Mouse (Mus musculus) embryonic fibroblast, embryonic 13.5 days (primary cell): Measurements from ENCODE around the gene B3gntl1. TPM values are rescaled to one million over a fixed set of nuclear protein-coding genes. Genes with fewer than 3 reads are reported as not detected.
"Not testable (repeated sequence)": the region's sequence is repeated elsewhere in the genome, so short reads cannot be mapped to it uniquely, and the experiment has no call there.

Experiments
- H3K27ac ChIP-seq: 2 replicates; pipeline ENCODE4 v1.5.1; 2012; ENCODE audit warnings: low read length, control low read depth, inconsistent platforms; ENCODE audit not compliant: insufficient read depth
- H3K4me1 ChIP-seq: 2 replicates; pipeline ENCODE4 v1.6.1; 2011; ENCODE audit warnings: low read length; ENCODE audit not compliant: control insufficient read depth, insufficient read depth
- H3K4me3 ChIP-seq: 2 replicates; pipeline ENCODE4 v1.5.1; 2011; ENCODE audit warnings: mild to moderate bottlenecking, control low read depth, low read length; ENCODE audit not compliant: insufficient read depth
- CTCF ChIP-seq: IDR thresholded peaks from 2 replicates; pipeline ENCODE4 v1.5.1; 2011; ENCODE audit warnings: mild to moderate bottlenecking, control low read depth, low read length, moderate library complexity, borderline replicate concordance; ENCODE audit not compliant: insufficient read depth
- POLR2A ChIP-seq: IDR thresholded peaks from 2 replicates; pipeline ENCODE4 v1.6.1; 2011; ENCODE audit warnings: low read depth, mild to moderate bottlenecking, control low read depth, low read length, moderate library complexity
- polyA plus RNA-seq: library from polyadenylated mRNA; stranded (reverse); fragments of >200 nt; gene quantifications from 2 replicates; pipeline ENCODE4 v1.2.4, GENCODE M21; 2011; ENCODE audit warnings: low read depth; ENCODE audit not compliant: missing spikeins, insufficient read length

B3gntl1 gene
- polyA plus RNA-seq, 1 experiment, result 5.3 TPM

DNA sequence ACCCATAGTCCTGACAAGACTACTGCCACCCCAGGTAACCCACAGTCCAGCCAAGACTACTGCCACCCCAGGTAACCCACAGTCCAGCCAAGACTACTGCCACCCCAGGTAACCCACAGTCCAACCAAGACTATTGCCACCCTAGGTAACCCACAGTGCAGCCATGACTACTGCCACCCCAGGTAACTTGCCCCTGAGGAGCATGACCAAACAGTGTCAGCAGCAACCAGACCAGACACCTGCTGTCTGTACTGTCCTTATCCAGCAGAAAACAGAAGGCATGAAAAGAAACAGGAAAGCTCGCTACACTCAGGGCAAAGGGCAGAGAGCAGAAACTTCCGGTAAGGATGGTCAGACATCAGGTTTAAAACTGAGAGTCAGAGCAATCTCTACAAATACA is 11.8 kb downstream of the B3gntl1 start:
- no peaks in the 10 kb centered on the region for H3K4me1 ChIP-seq
- no peak overlapping the region for H3K4me3 ChIP-seq
- TF ChIP-seq POLR2A, result no peak
- TF ChIP-seq CTCF, result no peak
- H3K27ac ChIP-seq, result no peak overlapping the region

GRCm38 (mm10) chr11:121660604-121661003 is 12.3 kb downstream of the B3gntl1 start:
- H3K4me3 ChIP-seq, H3K27ac ChIP-seq, H3K4me1 ChIP-seq: not testable (repeated sequence)

GRCm38 (mm10) chr11:121658151-121658550 is 14.8 kb downstream of the B3gntl1 start:
- no peak overlapping the region for H3K4me3 ChIP-seq
- H3K4me1 ChIP-seq, result peaks cover 11% of the 10 kb centered on the region
- TF ChIP-seq POLR2A (no peak), CTCF (no peak)
- H3K27ac ChIP-seq, result no peak overlapping the region

DNA sequence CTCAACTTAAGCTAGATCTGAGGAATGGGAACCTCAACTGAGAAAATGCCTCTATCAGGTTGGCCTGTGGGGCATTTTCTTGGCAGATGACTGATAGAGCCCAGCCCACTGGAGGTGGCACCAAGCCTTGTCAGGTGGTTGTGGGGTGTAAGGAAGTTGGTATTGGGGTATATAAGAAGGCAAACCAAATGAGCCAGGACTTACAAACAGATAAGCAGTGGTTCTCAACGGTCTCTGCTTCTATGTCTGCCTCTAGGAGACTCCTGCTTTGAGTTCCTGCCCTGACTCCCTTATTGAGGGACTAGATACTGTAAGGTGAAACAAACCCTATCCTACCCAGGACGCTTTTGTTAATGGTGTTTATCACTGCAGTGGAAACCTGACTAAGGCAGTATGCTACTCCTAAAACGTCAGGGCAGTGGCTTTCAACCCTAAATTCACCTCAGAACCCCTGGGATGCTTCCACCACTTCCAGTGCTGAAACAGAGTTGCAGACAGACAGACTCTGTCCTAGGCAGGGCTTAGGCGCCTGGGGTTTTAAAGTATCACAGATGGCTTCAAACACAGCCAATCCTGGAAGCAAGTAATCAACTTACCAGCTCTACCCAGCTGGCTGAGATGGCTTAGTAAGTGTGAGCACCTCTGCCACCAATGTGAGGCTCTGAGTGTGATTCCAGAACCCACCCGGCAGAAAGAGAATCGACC is 17.0 kb downstream of the B3gntl1 start:
- no peak overlapping the region for H3K4me3 ChIP-seq
- peaks cover 21% of the 10 kb centered on the region for H3K4me1 ChIP-seq
- no peak for TF ChIP-seq CTCF
- no peak for TF ChIP-seq POLR2A
- no peak overlapping the region for H3K27ac ChIP-seq

DNA sequence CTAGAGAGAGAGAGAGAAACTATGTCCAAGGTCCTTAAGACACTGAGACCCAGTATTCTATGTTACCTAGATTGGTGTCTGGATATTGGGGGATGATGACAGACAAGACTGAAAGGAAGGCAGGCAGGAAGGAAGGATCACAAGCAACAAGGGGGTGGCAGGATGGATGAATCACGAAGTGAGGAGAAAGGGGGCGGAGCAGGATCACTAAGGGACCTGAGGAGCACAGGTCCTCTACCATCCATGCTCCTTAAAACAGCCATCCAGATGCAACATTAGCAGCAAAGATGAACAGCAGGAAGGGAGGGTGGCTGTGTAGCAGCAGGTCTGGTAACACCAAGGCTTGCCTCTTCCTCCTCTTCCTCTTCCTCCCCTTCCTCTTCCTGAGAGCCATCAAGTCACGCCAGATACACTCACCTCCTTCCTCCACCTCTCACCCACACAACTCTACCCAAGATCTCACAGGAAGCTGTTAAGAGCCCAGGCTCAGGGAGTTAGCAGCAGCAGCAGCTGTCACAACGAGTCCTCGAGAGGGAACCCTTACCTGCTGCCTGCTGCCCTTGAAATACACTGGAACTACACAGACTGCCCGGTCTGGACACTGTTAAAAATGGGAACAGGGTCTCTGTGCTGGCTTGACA is 17.7 kb downstream of the B3gntl1 start:
- Histone ChIP-seq H3K4me1 (peaks cover 21% of the 10 kb centered on the region), H3K27ac (no peak overlapping the region), H3K4me3 (no peak overlapping the region)
- no peak for TF ChIP-seq POLR2A
- no peak for TF ChIP-seq CTCF

- Histone ChIP-seq H3K4me1 (peaks cover 21% of the 10 kb centered on the region), H3K27ac (peak overlapping the region; percentile 33), H3K4me3 (no peak overlapping the region)
- TF ChIP-seq CTCF, result no peak
- no peak for TF ChIP-seq POLR2A
These were observed 18.5 kb downstream of the B3gntl1 start for GRCm38 (mm10) chr11:121654406-121654945.

GRCm38 (mm10) chr11:121653631-121654030 is 19.3 kb downstream of the B3gntl1 start:
- no peak overlapping the region for H3K27ac ChIP-seq
- TF ChIP-seq CTCF (no peak), POLR2A (no peak)
- H3K4me1 ChIP-seq, result peaks cover 21% of the 10 kb centered on the region
- no peak overlapping the region for H3K4me3 ChIP-seq

- TF ChIP-seq POLR2A (no peak), CTCF (0 out of 2 replicates have a peak, but pooled peaks have one; percentile 15)
- Histone ChIP-seq H3K4me3 (no peak overlapping the region), H3K4me1 (peaks cover 30% of the 10 kb centered on the region), H3K27ac (peak overlapping the region; percentile 74; the same call in 1 of the 2 replicates)
These were observed 20.2 kb downstream of the B3gntl1 start for GRCm38 (mm10) chr11:121652547-121653305.

DNA sequence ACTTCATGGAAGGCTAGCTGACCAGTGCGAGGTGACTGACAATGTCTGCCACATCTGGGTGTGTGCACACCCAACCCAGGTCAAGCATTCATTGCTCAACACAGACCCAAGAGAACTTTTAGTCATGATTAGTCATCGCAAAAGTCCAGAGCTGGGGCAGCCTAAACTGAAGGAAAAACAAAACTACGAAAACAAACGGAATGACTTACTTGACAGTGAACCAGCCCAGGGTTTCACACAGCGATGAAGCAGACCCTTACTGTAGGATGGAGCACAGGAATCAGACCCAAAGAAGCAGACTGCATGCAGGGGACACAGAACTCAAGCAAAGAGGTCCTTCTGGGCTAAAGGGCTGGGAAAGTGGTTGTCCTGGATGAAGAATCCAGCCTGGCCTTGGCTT is 21.0 kb downstream of the B3gntl1 start:
- TF ChIP-seq CTCF, result no peak
- no peak for TF ChIP-seq POLR2A

DNA sequence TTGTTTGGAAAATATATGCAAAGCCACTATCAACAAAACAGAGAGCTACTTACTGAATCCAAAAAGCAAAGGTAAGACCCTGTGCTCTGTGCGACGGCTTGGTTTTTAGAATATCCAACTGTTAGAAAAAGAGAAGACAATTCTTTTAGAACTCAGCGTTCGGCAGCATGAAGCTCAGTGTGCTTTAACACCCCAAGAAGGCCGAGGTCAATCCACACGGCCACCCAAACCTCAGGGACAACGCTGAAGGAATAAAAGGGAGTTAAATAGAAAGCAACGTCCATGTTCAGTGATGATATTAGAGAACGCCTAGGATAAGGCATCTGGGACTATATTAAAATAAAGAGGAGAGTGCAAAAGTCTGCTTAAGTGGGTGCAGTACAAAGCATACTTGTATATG is 21.4 kb downstream of the B3gntl1 start:
- peaks cover 34% of the 10 kb centered on the region for H3K4me1 ChIP-seq
- TF ChIP-seq CTCF (no peak), POLR2A (no peak)
- no peak overlapping the region for H3K4me3 ChIP-seq
- 0 out of 2 replicates have a peak overlapping the region, but pooled peaks have one; percentile 25 for H3K27ac ChIP-seq

More for the DNA sequence above, 21.0 kb downstream of the B3gntl1 start:
- Histone ChIP-seq H3K4me3 (no peak overlapping the region), H3K27ac (peak overlapping the region; percentile 74), H3K4me1 (peaks cover 33% of the 10 kb centered on the region)
